Mouse (Mus musculus): Measurements from ENCODE around the gene Tcea2.

DNA sequence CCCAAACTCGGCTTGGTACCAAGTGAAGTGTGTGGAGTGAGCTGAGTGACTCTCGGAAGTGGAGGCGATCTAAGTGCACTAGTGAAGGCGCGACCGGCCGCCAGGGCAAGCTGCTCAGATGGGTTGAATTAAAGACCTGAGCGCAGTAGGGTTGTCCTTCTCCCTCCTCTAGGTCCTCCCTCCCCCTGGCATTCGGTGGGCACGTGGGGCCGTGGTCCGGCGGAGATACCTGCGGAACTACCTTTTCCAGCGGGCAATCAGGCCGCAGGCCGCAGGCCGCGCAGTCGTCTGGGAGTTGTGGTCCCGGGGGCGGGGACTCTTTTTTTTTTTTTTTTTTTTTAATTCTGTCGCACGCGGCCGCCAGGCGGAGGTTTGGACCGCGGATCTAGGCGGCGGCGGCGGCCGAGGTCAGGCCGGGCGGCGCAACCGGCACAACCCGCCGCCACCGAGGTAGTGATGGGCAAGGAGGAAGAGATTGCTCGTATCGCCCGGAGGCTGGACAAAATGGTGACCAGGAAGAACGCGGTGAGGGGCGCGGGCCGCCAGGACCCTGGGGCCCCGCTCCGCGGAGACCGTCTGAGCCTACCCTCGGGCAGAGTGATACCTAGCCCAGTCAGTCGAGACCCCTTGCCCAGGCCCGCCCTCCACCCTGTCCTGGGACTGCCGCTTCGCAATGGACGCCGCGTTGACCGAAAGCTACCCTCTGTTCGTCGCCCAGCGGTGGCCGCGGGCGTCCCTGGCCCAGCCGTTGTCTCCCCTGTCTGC is at the start of gene Tcea2:
- TF ChIP-seq POLR2A (IDR thresholded peaks at IDR 0.05; ENCODE audit: borderline replicate concordance, insufficient read depth, low read length) (peak; percentile 49; the same call in 1 of the 2 replicates), CTCF (IDR thresholded peaks at IDR 0.05; ENCODE audit: borderline replicate concordance, insufficient read depth, low read depth, low read length) (no peak)
